Mouse (Mus musculus): ENCODE data around the gene Gm15737. TPM values are rescaled to one million over a fixed set of nuclear protein-coding genes. Genes with fewer than 3 reads are reported as not detected.

Gm15737 gene
- polyA plus RNA-seq, 1 experiment, result not detected

DNA sequence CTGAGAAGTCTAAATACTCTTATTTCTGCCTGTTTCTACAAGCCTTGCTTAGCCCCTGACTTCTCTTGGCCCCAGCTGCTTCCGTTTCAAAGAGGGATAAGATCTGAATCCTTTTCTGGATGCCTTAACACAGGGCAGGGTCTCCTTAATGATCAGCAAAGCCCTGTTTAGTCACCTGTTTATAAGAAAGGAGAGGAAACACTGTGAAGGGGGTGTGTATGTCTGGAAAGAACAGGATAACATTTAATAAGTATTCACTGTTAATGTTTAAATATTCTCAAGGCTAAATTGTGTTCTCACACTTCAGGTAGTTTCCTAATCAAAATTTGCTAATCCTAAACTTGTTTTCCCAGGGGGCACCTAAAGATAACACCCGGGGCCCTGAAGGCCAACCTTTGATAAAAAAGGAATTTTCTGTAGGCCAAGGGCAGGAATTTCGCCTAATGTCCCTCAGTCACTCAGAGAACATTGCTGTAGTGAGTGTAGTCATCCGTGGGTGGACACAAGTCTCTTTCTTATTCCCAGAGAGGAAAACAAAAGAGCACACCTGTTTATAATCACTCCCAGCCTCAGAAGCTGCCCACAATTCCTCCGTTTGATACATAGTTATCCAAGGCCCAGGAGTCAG lies 8.8 kb upstream of the Gm15737 start:
- no peak for TF ChIP-seq GATA1 (IDR thresholded peaks at IDR 0.05; ENCODE audit: low read length)

DNA sequence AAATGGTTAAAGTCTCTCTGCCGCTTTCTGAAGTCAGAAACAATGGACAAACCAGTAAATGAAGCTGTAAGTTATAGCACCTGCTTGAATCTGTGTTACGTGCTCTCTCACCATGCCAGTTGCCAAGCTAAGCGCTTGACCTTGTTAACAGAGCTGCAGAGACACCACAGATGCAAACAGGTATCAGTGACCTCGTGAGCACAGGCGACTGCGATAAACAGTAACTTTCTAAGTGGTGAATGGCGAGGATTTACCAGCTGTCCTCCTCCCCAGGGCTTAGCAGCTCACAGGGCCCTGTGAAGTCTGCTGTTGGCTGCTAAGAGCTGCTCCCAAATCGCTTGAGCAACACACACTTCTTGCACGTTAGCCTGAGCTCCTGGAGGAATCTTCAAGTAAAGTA lies 6.6 kb upstream of the Gm15737 start:
- no peak for TF ChIP-seq GATA1 (IDR thresholded peaks at IDR 0.05; ENCODE audit: low read length)

DNA sequence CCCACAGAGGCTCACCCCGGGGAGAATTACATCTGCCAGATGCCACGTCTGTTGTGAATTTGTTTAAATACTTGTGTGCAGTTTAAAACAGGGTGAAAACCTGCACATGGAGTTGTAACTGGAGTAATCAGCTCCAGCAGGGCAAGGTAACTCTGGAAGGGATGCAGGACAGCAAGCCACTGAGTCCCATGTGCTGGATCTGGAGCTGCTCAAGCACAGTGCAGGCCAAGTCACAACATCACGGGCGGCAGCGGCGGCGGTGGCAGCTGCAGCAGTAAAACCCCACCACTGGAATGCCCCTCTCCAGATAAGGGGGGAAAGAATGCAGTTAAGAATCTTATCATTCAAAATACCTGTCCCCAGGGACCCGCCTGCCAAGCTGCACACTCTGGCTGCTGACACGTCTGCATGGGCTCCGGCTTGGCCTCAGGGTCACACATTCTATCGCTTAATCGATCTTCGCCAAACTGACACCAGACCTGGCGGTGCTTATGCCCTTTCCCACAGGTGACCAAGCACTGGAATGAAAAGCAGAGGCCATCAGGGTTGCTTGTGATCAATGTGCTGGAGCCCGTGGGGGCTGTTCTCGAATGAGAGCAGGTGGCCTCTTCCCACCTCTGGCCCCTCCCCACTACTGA lies 544 bp downstream of the Gm15737 start:
- no peak for TF ChIP-seq GATA1 (IDR thresholded peaks at IDR 0.05; ENCODE audit: low read length)

DNA sequence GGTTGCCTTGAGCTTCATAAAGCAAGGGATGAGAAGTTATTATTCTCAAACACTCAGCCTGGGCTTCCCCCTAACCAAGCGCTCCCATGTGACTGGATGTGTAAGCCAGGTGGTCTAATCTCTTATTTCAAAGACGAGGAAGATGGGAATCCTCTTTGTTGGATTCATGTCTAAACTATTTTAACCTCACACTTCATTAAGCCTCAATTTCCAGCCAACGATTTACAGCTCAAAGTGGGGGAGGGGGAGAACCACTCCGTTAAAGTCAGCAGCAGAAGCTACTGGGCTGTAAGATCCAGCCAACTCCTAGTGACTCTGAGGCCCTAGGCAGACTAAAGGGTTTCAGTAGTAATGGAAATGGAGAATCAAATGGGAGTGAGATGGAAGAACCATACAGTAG lies 2.7 kb downstream of the Gm15737 start:
- TF ChIP-seq GATA1 (IDR thresholded peaks at IDR 0.05; ENCODE audit: low read length), result no peak

DNA sequence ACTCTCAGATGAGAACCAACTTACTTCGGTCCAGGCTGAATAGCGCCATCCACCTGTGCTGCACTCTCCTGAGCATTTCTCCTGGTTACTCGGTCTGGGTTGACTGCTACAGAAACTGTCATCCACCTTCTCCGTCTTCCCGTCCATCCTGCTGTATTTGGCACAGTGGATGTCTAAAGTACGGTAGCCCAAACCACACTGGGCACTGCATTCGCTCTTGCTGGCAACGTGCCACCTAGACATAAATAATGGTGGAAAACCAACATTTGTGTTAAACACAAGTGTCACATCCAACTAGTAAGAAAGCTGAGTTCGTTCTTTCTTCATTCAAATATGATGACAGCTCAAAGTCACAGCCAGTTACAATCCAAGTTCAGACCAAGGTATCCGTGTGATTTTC lies 3.6 kb downstream of the Gm15737 start:
- TF ChIP-seq GATA1 (IDR thresholded peaks at IDR 0.05; ENCODE audit: low read length), result no peak

DNA sequence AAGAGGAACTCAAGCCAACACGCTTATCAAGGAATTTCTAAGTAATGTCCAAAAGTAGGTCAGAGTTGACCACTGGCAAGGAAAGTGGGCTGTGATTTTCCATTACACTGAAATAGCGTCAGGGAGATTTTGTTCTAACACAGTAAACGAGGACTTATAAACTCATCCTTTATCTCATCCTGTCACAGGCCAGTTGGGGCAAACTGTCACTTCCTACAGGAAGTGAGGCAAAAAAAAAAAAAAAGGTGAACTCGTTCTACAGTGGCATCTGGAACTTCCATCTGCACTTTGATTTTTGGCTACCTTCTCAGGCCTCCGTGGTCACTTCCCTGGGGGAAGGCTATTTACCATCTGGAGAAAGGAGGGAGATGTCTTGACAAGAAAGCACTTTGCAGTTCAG lies 5.7 kb downstream of the Gm15737 start:
- TF ChIP-seq GATA1 (IDR thresholded peaks at IDR 0.05; ENCODE audit: low read length), result no peak

DNA sequence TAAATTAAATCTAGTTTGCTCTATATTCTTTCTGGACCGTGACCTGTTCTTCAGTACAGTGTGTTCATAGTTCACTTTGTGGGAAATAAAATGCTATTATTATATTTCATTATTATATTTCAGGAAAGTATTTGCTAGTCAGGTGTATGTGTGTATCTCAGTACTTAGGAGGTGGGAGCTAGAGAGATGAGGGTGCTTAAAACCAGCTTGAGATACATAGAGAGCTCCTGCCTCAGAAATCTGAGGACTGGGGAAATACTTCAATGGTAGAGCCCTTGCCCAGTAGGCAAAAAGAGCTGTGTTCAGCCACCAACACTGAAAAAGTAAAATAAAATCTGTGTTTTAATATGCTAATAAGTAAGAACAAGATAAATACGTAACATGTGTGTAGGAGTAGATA lies 6.2 kb downstream of the Gm15737 start:
- no peak for TF ChIP-seq GATA1 (IDR thresholded peaks at IDR 0.05; ENCODE audit: low read length)

DNA sequence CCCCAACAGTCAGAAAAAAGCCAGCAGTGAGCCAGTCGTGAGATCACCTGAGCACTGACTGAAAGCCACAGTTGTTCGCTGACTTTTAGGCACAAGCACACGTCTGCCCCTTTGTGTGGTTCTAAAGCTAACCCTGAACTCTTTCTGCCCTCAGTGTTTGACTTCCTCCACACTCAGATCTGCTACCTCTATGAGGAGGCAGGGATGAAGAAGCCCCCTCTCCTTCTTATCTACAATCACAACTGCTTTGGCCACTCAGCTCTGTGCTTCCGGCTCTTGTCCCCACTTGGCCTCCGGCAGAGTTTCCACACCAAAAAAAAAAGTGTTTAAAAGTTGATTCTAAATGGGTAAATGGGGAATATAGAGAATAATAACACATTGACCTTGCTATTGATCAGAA lies 7.0 kb downstream of the Gm15737 start:
- no peak for TF ChIP-seq GATA1 (IDR thresholded peaks at IDR 0.05; ENCODE audit: low read length)

DNA sequence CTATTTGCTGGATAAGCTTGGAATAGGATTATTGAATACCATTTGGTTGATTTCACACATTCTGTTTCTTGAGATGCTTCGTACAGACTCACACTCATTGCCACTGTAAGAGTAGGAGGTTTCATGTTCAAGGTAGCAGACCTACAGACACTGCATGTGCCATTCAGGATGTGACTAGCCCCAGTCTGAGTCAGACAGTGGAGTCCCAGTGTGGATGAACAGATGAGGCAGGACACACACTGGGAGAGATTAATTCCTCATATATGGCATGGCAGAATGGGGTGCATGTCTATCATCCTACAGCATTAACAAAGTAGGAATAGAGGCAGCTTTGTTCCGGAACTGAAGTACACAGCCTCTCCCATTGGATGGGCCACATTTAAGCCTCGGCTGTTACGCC lies 8.1 kb downstream of the Gm15737 start:
- no peak for TF ChIP-seq GATA1 (IDR thresholded peaks at IDR 0.05; ENCODE audit: low read length)

DNA sequence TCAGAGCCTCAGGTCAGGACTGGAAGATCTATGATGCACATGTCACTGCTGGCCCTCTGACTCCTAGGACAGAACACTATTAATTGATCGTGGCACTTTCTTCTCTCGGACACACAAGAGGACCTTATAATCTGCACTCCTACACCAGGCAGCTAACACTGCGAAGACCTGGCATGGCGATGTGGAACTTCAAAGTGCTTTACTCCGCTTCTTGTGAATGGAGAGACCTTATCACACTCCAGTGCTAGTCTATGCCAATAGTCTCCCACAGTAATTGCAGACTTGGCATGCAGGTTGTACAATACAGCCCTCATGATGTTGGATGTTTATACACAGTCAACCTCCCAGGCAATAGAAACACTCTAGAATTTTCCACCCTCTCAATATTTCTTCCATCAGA lies 9.6 kb downstream of the Gm15737 start:
- TF ChIP-seq GATA1 (IDR thresholded peaks at IDR 0.05; ENCODE audit: low read length), result no peak

DNA sequence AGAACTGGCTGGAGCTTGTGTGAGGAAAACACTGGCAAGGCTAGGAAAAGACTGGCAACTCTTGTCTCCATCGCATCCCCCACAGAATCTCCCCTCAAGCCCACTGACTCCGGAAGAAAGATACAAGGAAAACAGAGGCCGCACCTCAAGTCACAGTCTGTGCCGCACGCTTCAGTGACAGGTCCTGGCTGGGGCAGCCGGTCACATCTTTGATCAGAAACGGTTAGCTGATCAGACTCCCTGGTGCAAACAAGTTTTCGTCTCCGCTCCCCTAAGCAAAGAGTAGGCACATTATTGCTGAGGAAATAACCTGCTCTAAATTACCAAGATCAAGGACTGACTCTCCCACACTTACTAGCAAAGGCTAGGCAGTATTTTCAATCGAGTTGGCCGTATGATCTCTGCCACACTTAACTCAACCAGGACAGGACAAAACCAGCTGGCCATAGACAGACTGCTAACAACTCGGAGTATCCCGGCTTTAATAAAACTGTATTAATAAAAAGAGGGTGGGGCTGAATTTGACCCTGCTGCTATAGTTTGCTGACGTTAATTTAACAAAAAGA lies 10.6 kb downstream of the Gm15737 start:
- no peak for TF ChIP-seq GATA1 (IDR thresholded peaks at IDR 0.05; ENCODE audit: low read length)

DNA sequence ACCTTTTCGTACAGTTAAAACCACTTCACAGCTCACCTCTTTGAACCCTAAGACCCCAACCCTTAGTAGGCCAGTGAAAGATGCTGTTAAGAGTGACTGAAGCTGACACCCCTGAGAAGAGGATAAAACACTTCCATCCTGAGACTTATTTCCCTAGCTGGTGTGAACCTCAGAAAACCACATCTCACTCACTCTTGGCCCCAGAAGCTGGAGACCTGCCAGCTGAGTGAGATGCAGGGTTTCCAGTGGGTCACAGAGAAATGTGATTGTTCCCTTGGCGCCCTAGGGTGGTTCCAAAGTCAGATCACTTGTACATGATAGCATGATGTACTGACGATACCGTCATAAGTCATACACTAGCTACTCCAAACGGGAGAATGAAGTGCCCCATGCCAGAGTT lies 13.3 kb downstream of the Gm15737 start:
- TF ChIP-seq GATA1 (IDR thresholded peaks at IDR 0.05; ENCODE audit: low read length), result no peak

DNA sequence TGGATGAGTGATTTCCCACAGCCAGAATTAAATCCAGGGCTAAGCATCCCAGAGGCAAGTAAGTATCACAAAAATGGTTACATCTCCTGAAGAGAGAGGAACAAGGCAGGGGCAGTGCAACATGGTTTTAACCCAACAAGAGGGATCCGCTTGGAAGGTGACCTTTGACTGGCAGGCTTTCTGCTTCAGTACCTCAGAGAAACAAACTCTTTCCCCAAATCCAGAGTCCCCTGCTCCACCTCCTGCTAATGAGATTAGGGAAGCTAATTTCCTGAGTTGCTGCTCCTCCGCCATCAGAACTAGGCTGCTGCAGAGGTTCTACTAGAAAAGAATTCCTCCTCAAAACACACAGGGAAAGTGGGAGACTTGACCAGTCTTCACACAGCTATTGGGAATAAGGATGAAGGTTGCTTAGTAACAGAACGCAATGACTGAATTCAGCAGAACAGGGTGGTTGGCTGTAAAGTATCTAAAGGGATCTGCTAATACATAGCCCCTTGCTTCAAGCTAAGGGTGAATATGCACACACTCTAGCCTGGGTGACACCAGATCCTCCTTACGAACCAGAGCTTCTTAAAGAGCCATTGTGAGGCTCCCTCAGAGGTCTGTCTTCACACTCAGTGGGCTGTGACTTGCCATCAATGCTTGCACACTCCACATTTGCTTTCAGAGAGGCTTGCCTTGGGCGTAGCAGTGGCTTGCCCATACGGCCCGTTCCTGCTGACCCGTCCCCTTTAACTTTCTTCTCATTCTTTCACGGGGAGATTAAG lies 14.2 kb downstream of the Gm15737 start:
- TF ChIP-seq GATA1 (IDR thresholded peaks at IDR 0.05; ENCODE audit: low read length), result no peak

DNA sequence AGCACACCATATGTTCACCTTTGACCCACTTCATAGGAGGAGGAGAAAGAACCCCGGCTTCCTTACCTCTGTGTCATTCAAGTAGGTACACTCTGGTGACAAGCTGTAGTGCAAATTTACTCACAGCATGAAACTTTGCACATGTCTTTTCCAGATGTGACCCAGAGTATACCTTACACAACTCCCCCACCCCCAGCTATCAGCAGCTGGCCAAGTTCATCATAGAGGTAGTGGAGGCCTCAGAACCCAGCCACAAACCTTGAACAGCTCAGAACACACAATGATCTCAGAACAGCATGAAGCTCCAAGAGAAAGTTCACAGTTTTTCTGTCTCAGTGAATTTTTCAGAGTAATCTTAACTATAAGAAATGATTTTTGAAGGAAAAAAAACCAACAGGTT lies 22.4 kb downstream of the Gm15737 start:
- TF ChIP-seq GATA1 (IDR thresholded peaks at IDR 0.05; ENCODE audit: low read length), result no peak

DNA sequence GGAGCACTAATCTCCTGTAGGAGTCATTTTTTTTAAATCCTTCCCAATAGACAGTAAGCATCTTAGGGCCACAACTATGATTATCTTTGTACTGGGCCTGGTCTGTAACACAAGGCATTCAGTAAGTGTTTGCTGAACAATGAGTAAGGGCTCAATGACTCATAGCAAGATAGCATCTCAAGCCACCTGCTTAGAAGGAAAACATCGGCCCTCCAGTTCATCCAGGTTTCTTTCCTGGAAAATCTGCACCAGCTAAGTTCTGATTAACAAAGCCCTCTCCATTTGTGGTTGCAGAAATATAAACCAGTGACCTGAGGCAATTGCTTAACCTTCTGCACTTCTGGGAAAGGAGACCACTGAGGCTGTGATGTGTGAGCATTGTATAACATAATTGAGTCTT lies 34.9 kb downstream of the Gm15737 start:
- TF ChIP-seq GATA1 (IDR thresholded peaks at IDR 0.05; ENCODE audit: low read length), result no peak

DNA sequence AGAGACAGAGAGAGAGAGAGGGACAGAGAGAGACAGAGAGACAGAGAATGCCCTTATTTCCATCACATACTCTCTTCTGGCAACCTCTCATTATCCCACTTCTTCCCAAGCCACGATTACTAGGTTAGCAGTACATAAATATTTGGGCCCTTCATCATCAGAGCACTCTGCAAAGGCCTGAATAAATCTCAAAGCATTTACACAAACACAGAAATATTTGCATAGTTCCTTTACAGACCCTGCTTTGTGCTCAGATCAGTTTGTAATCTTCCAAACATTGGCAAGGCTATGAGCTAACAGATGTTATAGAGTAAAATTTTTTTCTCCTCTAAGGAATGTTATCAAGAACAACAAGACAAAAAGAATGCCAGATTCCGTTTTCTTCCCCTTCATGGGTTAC lies 35.3 kb downstream of the Gm15737 start:
- TF ChIP-seq GATA1 (IDR thresholded peaks at IDR 0.05; ENCODE audit: low read length), result no peak

Measured in G1E-ER4 (cell line).